Mouse (Mus musculus) spleen, postnatal 0 days (tissue): ENCODE measurements around the gene Hook1. TPM values are rescaled to one million over a fixed set of nuclear protein-coding genes. Genes with fewer than 3 reads are reported as not detected.

Experiments used
- polyA plus RNA-seq: library from polyadenylated mRNA; unstranded; fragments of >200 nt; fragmentation: Nextera tagmentation; extraction: Ambion mirVana; gene quantifications from 2 replicates; pipeline ENCODE4 v1.2.1, GENCODE M21; 2015

Hook1 gene
- 1.0 and 1.3 TPM in 2 replicates for polyA plus RNA-seq

GRCm38 (mm10) chr4:95966928-95967724, at the start of gene Hook1:
Gene Hook1, plus strand, starts transcription at chr4:95967240.

Other genes starting within 250 kb of the Hook1 start
- gene Cyp2j13, start 110.3 kb downstream of the Hook1 start, polyA plus RNA-seq, result not detected in 2 replicates
- not detected in 2 replicates for gene Cyp2j12, start 173.9 kb downstream of the Hook1 start, polyA plus RNA-seq